Mouse (Mus musculus) natural killer cell, adult 2 months (primary cell): ENCODE data around the gene Rab4b.

ENCODE experiments used
- DNase-seq, 2 experiments: peaks; one replicate each; pipeline ENCODE4 v3.0.0; 2022; ENCODE audit warnings: low spot score in 2 of 2

The Rab4b gene

DNA sequence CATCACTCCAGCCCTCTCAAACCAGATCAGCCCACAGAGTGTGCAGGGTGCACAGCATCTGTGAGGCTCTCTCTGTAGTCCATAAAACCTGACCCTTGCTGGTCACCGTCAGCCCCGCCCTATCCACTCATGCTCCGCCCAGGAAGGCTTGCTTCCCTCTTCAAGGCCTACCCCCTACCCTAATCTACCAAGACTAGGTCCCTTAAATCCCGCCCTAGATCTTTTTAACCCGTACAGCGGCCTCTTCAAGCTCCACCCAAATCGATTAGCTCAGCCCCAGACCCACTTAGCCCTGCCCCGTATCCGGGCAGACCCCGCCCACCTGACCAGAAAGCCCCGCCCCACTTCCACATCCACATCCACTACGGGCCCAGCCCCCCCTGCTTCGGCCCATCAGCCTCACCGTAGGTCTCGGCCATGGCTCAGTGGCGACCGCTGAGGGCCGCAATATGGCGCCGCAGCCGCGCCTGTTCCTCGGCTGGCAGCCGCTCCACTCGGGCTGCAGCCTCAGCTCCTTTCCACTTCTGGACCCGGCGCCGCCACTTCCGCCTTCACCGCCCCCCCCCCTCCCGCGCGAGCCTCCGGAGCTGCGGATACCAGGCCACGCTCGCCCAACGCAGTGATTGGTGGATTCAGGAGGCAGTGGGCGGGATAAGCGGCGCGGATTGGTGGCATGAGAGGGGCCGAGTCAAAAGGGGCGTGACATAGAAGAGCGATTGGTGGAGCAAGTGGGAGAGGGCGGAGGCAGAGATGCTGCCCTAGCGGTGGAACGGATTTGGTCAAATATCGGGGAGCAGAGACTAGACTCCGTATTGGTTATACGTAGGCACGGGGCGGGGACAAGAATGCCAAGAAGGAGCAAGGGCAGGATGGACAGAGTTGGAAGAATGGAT is at the start of gene Rab4b:
Gene Rab4b, minus strand, starts transcription at position 573 of the 893 bp plus-strand sequence.
- DNase-seq = peak; percentile 99

DNA sequence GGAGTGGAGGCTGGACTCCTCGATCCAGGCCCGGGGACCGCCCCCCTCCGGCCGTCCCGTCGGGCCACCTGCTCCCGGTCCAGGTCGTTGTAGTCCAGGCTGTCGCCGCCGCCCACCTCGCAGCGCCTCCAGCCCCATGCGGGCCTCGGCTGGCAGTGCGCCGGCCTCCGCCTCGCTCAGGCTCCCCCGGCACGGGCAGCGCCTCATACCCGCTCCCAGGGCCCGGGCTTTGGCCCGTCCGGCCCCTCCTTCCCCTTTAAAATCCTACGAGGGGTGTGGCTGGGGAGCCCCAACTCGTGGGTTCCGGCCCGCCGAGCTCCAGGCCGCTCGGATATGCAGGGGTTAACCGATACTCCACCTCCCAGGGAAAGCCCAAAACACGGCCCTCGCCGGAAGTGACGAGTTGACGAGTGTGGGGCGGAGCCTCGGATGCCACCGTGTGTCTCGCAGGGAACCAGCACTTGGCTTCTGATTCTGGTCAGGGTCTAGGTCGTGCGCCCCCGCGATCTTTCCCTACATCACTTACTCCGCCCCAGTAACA is 49.7 kb upstream of the Rab4b start, which contains the start of gene Itpkc:
Gene Itpkc, minus strand, starts transcription at position 381 of the 541 bp plus-strand sequence.
- peak; percentile 92 for DNase-seq

DNA sequence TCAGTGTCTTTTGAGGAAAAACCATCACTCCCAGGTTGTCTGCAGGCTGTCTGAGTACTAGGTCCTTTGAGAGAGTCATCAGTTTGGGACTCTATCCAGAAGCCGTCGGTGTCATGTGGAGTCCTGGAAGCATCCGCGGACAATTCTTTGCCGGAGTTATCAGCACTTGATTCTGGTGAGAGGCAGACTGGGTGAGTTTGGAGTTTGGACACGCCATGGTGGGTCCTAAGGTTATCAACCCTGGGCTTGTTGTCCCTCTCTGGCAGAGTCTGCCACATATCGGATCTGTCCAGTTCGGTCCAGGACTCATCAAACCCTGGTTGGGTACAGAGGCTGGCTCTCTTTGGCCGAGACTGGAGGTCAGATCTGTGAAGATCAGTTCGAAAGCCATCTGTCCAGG is 49.0 kb upstream of the Rab4b start:
- DNase-seq = no peak

DNA sequence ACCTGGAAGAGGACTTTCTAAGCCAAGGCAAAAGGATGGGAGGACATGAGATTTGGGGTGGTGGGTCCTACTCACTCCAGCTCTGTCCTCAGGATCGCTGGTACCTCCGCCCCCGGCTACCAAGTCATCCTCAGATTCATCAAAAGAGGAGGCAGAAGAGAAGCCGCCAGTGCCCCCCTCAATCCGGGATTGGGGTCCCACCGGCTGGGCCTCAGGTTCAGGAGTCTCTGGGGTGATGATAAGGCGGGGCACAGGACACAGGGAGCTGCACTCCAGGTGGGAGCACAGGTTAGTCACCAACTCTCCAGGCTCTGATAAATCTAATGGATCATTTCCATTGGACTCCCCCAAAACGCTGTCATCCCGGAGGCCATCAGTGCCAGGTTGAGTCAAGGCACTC is 48.6 kb upstream of the Rab4b start:
- no peak for DNase-seq

DNA sequence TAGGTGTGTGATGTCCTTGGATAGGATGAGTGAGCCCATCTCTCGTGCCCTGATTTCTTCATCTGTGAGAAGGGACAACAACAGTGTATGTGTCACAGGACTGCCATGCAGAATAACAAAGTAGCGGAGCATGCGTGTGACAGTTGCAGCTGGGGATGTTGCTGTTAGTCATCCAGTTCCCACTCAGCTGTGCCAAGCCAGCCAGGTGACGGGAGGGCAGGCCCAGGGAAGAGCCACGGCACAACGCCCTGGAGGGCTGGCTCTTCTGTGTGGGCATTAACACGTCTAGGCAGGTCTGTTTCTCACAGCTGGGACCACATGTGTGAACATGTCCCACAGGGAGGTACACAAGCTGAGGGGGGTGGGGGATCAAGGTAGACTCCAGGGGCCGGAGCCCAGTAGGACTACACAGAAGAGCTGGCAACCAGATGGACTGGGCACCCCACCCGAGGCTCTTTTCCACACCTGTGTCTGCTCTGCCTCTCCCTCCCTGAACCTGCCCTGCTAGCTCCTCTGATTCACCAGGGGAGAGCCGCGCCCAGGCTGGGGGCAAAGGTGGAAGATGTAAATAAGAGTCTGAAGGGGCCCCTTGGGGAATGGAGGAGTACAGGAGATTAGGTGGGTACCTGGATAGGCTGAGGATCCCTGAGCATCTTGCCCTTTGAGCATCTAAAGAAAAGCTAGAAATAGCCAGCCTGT is 46.3 kb upstream of the Rab4b start:
- no peak for DNase-seq

DNA sequence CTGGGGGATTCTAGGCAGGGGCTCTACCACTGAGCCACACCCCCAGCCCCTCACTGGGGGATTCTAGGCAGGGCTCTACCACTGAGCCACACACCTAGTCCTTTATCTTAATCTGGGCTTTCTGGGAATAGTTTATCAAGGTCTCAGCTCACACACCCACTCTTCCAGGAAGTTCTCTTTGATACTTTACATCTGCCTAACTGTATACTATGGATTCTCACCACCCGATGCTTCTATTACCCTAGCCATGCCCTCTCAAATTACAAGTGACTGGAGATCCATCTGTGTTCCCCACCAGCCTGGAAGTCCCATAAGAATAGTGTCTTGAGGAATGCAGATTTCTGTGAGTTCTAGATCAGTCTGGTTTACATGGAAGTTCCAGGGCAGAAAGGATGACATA is 43.8 kb upstream of the Rab4b start:
- no peak for DNase-seq

DNA sequence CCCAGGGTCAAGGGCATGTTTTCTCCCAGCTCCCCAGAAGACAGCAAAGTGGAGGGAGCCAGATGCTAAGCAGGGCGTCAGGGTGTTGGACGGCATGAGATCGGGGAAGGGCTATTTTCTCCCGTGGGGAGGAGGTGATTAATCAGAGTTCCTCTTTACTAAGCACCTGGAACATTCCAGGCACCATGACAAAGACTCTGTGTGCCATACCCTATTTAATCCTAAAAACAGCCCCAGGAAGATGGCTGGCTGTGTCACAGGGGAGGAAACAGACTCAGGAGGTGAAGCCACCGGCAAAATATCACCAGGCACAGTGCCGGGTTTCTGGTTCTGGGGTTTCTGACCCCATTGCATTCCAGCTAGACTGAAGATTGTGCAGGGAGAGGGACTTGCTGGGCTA is 43.2 kb upstream of the Rab4b start:
- no peak for DNase-seq

DNA sequence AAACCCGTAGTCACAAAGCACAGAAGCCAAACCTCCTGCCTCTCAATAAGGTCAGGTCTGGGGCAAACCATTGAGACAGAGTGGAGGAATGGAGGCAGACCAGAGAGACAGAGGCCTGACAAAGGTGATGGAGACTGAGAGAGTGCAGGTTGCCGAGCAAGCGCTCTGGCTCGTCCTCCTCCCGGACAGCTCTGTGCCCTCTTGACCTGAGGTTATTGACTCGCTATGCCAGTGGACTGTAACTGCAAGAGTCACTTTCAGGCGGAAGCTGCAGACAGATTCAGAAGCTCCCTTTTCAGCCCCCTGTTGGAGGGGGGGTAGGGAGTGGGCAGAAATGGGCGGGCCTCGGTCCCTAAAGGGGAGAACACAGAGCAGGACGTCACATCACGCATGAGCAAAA is 41.2 kb upstream of the Rab4b start:
- DNase-seq = no peak

DNA sequence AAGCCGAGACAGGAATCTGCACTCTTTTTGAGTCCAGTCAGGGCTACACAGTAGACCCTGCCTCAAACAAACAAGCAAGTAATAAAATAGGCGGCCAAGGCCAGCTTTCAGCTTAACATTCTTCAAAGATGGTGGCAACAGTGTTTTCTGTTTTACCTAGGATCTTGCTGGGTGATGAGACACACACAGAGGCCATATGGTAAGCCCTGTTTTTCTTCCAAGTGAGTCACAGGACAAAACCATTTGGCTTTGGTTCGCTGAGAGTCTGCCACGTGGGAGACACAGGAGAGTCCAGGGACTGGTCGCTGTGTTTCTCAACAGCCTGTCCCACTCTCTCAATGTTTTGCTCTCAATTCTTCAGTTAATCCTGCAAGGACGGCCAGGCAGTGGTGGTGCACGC is 39.9 kb upstream of the Rab4b start:
- DNase-seq = no peak

DNA sequence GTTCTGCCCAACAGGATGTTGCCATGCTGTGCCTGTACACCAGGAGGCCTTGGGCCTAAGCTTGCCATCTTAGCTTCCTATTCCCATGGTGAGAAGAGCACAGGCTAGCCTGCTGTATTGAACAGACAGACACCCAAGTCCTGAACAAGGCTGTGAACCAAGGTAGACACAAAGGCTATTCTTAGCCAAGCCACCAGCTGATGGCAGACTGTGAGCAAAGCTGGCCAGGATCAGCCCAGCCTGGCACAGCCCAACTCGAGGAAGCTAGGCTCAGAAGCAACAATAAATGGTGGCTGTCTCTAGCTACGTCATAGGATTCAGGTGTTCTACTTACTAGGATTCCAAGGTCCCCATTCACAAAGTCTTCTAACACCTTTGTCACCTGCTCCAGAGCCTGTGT is 33.9 kb upstream of the Rab4b start:
- DNase-seq = no peak

DNA sequence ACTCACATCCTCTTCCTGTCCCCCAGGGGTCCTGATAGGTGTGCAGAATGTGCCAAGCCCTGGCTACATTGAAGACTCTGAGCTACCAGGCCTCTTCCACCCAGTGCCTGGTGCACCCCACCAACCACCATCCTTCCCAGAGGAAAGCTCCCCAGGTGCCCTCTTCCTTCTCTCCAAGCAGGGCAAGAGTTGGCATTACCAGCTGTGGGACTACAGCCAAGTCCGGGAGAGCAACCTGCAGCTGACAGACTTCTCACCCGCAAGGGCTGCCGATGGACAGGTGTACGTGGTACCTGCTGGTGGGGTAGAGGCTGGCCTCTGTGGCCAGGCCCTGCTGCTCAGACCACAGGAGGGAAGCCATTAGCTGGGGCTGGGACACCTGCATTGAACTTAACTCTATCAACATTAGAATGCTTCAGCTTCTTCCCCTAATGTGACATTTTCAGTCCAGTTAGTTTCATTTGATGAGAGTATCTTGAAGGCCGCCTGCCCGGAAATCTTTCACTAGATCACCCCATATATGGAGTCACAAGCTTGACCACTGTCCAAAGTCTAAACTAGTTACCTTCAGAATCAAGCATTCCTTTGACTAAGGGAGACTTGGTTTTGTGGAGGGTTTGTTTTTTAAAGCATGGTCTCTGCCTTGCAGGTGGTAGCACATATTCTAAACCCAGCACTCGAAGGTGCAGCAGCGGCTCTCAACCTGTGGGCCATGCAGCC is 25.2 kb upstream of the Rab4b start:
- no peak for DNase-seq

DNA sequence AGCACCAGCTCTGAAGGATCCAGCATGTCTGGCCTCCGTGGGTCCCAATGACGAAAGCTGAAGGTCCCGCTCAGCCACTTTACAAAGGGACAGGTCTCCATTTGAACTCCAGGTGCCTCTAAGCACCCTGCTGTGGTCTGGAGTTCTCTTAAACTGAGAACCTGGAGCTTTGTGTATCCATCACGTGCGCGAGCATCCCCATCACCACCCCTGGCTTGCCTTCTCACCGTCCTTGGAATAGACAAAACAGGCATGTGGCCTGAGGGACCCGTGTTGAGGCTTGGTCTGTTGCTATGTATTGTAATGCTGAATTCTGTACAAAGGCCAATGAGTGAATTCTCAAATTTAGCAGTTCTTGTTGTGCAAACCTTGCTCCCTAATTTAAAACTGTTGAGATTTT is 20.1 kb upstream of the Rab4b start:
- no peak for DNase-seq

DNA sequence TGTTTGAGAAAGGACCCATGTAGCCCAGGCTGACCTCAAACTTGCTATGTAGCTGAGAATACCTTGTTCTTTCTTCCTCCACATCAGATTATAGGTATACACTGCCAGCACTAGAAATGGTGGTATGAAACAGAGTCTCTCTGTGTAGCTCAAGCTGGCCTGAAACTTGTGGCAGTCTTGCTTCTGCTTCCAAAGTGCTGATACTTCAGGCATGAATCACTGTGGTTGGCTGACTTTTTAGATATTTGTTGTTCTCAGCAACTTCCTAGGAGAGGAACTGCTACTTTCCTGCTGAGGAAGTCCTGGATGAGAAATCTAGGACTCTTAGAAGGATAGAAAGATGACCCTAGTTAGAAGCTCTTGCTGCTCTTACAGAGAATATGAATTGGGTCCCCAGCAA is 19.7 kb upstream of the Rab4b start:
- no peak for DNase-seq

DNA sequence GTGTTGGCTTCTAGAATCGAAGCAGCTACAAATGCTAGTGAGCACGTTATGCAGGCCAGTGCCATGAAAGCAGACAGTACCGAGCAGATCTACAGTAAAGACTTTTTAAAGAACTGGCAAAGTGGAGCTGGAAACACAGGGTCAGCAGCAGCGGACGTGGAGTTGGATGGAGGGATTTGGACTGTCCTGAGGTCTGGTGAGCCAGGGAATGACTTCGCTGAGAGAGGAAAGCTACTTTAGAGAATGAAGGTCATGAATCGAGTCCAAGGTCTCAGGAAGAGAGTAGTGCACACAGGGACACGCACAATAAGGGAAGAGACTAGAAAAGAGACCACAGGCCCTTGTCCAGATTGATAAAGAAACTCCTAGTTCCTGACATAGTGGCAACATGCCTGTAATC is 18.9 kb upstream of the Rab4b start:
- DNase-seq = no peak

DNA sequence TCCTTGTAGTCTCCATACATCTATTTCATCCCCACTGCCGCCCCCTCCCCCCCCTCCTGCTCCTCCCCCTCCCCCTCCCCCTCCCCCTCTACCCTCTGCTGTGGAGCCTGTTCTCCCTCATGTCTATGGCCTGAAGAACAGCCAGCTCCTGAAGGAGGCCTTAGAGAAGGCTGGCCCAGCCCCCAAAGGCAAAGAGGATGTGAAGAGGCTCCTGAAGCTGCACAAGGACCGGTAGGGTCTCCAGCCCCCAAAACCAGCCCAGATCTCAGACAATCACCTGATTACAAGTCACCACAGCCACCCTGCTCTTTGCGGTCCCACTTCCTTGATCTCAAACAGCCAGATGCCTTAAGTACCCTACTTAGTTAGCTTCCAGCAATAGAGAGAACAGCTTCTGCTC is 18.4 kb upstream of the Rab4b start:
- DNase-seq = no peak

DNA sequence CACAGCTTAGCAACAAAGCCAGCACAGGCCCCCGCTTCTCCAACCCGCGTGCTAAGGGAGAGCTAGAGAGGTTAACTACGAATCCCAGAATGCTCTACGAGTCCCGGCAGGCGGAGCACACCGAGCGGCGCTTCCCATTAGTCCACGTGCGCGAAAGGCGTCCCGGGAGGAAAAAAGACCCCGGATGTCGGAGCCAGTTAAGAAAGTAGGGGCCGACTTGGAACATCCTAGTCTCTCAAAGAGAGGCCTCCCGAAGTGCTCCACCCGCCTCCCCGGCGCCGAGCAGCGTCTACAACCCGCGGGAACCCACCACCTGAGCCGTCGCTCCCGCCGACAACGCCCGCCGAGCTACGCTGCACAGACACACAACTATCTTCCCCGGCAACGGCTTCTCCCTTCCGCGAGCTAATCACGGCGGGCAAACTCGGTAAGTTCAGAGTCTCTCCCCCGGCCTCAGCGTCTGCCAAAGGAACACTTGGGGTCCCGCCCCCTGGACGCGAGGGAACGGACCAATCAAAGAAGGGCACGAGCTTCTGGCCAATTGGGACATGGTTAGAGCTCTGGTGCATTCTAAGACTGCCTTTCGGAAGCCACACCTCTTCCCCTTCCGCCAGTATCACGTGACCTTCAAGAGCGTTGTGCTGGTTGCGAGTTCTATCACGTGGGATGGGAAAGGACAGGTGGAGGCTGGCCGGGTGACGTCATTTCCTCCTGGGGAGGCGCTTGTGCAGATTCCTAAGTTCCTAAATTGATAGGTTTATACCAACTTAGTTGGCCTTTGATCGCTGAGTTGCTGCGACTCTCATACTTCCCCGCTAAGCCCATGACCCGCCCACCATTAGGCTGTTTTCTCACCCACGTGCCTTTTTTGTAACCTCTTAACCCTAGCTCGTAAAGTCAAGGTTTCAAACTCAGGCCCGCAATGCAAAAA is 17.2 kb upstream of the Rab4b start, which contains the start of the genes BC024978 and Snrpa:
Gene BC024978, plus strand, starts transcription at position 101 of the 931 bp plus-strand sequence.
Gene Snrpa, minus strand, starts transcription at position 591 of the 931 bp plus-strand sequence.
- DNase-seq = peak; percentile 93 to 96

DNA sequence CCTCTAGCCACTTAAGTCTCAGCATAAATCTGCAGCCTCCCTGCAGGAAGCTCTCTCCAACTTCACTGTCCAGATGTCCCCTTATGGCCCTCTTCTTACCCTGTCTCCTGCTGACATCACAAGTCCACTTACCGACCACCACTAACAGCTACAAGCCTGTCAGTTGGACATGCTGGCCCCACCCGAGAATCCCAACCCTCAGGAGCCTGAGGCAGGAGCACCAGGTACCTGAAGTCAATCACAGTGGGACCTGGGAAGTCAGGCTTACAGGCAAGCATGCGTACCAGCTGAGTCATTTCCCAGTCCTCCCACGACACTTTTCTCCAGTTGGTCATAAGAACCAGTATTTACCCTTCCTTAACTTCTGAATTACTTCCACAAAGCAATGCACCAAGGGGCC is 15.0 kb upstream of the Rab4b start:
- DNase-seq = no peak

DNA sequence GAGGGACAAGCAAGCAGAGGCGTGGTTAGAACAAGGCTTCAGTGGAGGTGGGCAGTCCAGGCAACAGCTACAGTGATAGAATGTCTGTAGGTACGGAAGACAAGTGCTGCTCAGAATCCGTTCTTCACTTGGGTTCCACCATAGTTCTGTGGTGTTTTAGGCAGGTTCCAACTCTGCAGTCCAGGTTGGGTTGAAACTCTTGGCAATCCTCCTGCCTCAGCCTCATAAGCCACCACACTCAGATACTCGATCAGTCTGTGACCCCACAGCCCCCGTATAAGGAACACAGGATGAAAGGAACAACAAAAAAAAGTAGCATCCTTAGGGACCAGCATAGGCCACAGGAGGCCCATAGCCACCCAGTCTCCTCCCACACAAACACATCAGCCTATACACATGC is 13.7 kb upstream of the Rab4b start:
- DNase-seq = no peak

DNA sequence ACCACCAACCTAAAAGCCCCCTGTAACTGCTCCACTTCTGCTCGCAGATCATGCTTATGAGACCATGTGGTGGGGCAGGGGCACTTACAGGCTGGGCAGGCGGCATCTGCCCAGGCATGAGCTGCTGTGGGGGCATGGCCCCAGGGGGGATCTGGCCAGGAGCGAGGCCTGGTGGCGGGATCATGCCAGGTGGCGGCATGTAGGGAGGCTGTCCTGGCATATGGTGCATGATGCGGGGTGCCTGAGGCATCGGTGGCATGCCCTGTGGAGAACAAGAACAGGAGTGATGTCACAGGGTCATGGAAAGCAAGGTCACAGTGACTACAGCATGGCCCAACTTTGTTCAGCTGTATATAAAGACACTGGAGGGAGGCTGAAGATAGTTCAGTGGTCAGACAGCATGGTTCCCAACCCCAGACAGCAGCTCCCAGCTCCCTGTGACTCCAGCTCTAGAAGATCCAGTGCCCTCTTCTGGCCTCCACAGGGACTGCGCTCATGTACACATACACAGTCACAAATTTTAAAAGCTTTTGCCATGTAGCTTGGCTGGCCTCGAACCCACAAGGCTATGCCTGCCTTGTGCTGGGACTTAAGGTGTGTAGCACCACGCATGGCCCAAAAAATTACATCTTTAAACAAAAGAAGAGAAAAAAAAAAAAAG is 10.7 kb upstream of the Rab4b start:
- no peak for DNase-seq

DNA sequence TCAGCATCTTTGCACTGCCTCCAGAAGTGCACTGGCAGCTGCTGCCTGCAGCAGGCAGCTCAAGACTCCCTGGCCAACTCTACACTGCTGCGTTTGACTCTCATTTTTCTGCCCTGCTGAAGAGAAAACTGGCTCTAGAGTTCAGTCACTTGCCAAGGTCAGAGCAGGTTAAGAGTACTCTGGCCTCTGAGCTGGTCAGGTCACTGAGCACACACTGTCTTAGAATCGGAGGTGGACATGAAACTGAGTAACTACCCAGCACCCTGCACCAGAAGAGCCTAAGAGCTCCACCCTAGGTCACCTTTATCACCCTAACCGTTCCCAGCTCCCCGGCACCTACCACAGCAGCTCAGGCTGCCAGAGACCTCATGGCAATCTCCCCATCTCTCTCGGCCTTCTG is 7.3 kb upstream of the Rab4b start:
- DNase-seq = no peak
